Mouse (Mus musculus): ENCODE results near the gene Slc6a20b.

Slc6a20b gene

DNA sequence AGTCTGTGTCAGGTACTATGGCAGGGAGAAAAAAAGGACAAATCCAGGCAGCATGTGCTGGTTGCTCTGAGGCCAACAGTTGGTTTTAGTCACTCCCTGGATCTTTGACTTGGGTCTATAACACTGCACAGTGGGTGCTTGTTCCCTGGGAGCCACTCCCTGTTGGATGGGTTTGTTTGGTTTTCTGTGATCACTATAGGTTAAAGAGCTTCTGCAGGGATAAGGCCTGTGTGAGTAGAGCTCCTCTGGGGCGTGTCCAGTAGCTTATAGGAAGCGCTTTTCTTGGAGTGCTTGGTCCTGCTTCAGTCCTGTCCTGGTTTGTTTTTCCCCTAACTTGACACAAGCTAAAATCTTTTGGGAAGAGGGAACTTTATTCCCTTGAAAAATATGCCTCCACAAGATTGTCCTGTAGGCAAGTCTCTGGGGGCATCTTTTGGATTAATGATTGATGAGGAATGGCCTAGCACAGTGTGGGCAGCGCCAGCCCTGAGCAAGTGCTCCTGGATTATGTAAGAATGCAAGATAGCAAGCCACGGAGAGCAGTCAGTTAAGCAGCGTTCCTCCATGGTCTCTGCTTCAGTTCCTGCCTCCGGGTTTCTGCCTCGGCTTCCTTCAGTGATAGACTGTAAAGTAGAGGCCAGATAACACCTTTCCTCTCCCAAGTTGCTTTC, 43.0 kb downstream of the Slc6a20b start:
- no peak for DNase-seq

DNA sequence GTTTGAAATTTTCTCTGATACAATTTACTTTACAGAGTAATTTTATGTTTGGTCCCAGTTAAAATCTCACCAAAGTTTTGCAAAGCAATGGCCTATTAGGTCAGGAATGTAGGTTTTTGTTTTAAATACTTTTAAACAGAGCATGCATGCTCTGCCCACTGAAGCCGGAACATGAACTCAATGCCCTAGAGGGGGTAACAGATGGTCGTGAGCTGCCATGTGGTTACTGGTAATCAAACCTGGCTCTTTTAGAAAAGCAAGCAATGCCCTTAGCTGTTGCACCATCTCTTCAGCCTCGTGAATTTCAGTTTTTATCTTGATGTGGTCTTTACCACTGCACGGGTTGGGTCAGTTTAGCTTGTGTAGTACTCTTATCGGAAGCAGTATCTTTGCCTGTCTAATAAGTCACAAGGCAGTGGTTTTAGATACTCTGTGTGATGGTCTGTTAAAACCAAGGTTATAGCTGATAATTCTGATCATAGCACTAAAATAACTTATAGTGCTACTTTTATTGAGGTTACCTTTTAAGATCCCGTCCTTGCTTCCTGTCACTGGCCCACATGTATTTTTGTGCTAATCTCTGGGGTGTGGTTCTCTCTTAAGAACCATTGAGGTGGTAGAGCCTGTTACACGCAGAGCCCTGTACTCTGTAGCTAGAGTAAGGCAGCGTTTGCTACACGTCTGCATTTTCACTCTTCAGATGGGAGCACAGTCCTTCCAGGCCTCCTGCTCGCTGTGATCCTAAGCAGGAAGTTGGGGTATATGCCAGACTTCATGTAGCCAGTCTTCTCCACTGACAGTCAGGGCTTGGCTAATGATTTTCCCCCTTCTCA, 54.8 kb downstream of the Slc6a20b start:
- DNase-seq: peak in 1 of 2 experiments; percentile 22

DNA sequence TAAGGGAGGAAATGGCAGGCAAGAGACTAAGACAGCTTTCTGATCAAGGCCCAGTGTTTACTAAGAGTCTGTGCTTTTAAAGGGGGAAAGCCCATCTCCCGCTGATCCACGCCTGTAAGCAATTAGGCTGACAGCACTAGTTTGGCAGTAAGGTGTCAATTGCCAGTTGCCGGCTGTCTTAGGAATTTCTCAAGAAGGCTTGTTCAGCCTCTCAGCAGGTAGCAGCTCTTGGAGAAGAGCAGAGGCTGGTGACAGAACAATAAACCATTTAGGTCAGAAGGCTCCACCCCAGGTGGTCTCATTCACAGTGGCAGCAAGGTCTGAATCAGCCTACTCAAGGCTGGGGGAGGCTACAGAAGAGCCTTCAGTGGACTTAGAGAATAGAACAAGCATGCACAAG, 77.8 kb downstream of the Slc6a20b start:
- no peak for DNase-seq
